ENCODE assay signal across 8 mouse cellular contexts in the genomic region with DNA sequence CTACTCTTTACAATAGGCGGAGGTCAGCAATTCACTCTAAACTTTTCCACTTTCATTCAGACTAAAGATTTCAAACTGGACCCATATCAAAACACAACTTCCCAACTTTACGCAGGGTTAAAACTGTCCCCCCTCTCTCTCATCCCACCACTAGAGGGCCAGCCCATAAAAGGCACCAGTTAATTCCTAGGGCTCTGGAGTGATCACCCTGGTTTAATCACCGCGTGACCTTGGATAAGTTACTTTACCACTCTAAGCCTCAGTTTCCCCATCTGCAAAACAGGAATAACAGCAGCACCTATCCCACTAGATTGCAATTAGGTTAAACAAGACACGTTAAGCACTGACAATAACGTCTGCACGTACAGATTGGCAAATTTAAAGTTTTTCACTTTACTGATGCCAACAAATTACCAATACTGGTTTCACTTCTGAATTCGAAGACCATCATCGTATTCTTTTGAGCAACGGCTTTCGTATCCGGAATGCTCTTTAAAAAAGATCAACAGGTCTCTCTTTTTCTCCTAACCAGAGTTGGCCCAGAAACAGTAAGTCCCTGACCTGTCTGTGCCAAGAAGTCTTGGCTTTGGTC. TPM values are rescaled to one million over a fixed set of nuclear protein-coding genes. Genes with fewer than 3 reads are reported as not detected.
DNase-seq lines count a peak whose midpoint lies in the region; ATAC-seq and TF ChIP-seq lines count a peak whose summit lies in the region.

No protein-coding gene starts in this region.

- peak overlapping the region; percentile 96 for H3K9ac ChIP-seq in liver, embryonic 15.5 days

- peak overlapping the region; percentile 98 for H3K27ac ChIP-seq in heart, embryonic 10.5 days
- H3K27ac ChIP-seq in liver, embryonic 15.5 days (replicated peaks), result peak overlapping the region; percentile 92

- H3K9me3 ChIP-seq in E14TG2a.4 (ENCODE audit: low read length), result no peaks in the 10 kb centered on the region
- no peaks in the 10 kb centered on the region for H3K9me3 ChIP-seq in heart, embryonic 10.5 days
- H3K9me3 ChIP-seq in liver, embryonic 15.5 days (replicated peaks), result no peaks in the 10 kb centered on the region

- H3K4me1 ChIP-seq in E14TG2a.4 (replicated peaks; ENCODE audit: low read depth, low read length), result peaks cover 28% of the 10 kb centered on the region
- peaks cover 18% of the 10 kb centered on the region for H3K4me1 ChIP-seq in heart, embryonic 10.5 days
- peaks cover 26% of the 10 kb centered on the region for H3K4me1 ChIP-seq in liver, embryonic 15.5 days (replicated peaks)

- H3K27me3 ChIP-seq in E14TG2a.4 (ENCODE audit: insufficient read depth, low read length), result no peaks in the 10 kb centered on the region
- H3K27me3 ChIP-seq in heart, embryonic 10.5 days (ENCODE audit: insufficient read depth, poor library complexity, severe bottlenecking), result no peaks in the 10 kb centered on the region
- no peaks in the 10 kb centered on the region for H3K27me3 ChIP-seq in liver, embryonic 15.5 days

- H3K4me3 ChIP-seq in E14TG2a.4 (replicated peaks; ENCODE audit: low read length), result peak overlapping the region; percentile 99
- H3K4me3 ChIP-seq in heart, embryonic 10.5 days, result peak overlapping the region; percentile 100
- H3K4me3 ChIP-seq in liver, embryonic 15.5 days (replicated peaks), result peak overlapping the region; percentile 91

- peak; percentile 53 to 87 for DNase-seq in adrenal gland, adult (ENCODE audit: inconsistent age in 2 of 2, low spot score in 1 of 2)
- DNase-seq in embryo, embryonic 11.5 days (ENCODE audit: low read depth, low spot score), result peak; percentile 47
- DNase-seq in heart, embryonic 10.5 days (ENCODE audit: low spot score), result no peak
- peak; percentile 48 to 68 for DNase-seq in kidney, adult 8-10 months
- peak; percentile 25 to 48 for DNase-seq in natural killer cell, adult 2 months (ENCODE audit: low spot score in 2 of 2)
- DNase-seq in thymus, postnatal 25 days, result peak; percentile 56

- TF ChIP-seq CTCF in E14TG2a.4 (conservative IDR thresholded peaks at IDR 0.05; ENCODE audit: low read length), result peak; percentile 92

- peak overlapping the region; percentile 88 for H3K4me2 ChIP-seq in liver, embryonic 15.5 days

- peaks cover 6% of the 10 kb centered on the region for H3K36me3 ChIP-seq in E14TG2a.4 (ENCODE audit: insufficient read depth, low read length)
- peaks cover 25% of the 10 kb centered on the region for H3K36me3 ChIP-seq in heart, embryonic 10.5 days
- 0 out of 2 replicates have a peak, but pooled peaks cover 16% of the 10 kb centered on the region for H3K36me3 ChIP-seq in liver, embryonic 15.5 days (replicated peaks)

- 7% methylated on average over 12 of the region's 12 CpGs for WGBS in heart, embryonic 10.5 days
- WGBS in liver, embryonic 15.5 days (ENCODE audit: insufficient replicate concordance), result 3% methylated on average over 12 of the region's 12 CpGs

- ATAC-seq in liver, embryonic 15.5 days (ENCODE audit: insufficient read depth), result peak; percentile 54; the same call in 1 of the 2 replicates

RNA-seq across cellular contexts. Expression of a gene that starts 1.0 kb away (rescaled TPM):
- polyA plus RNA-seq in heart, embryonic 10.5 days (2016; fragmentation: Nextera tagmentation; extraction: Ambion mirVana), result 13.6 and 17.2 TPM in 2 replicates
- polyA plus RNA-seq in liver, embryonic 15.5 days (2015; fragmentation: Nextera tagmentation; extraction: Ambion mirVana), result 6.0 and 6.8 TPM in 2 replicates

RNA-seq across cellular contexts. Expression of a gene that starts 25.1 kb away (rescaled TPM):
- polyA plus RNA-seq in heart, embryonic 10.5 days (2016; fragmentation: Nextera tagmentation; extraction: Ambion mirVana), result 8.2 and 12.2 TPM in 2 replicates
- polyA plus RNA-seq in liver, embryonic 15.5 days (2015; fragmentation: Nextera tagmentation; extraction: Ambion mirVana), result 2.5 and 3.5 TPM in 2 replicates

RNA-seq across cellular contexts. Expression of a gene that starts 30.7 kb away (rescaled TPM):
- 71.7 and 72.4 TPM in 2 replicates for polyA plus RNA-seq in heart, embryonic 10.5 days (2016; fragmentation: Nextera tagmentation; extraction: Ambion mirVana)
- 23.0 and 26.7 TPM in 2 replicates for polyA plus RNA-seq in liver, embryonic 15.5 days (2015; fragmentation: Nextera tagmentation; extraction: Ambion mirVana)

RNA-seq across cellular contexts. Expression of a gene that starts 47.8 kb away (rescaled TPM):
- polyA plus RNA-seq in heart, embryonic 10.5 days (2016; fragmentation: Nextera tagmentation; extraction: Ambion mirVana), result 37.1 and 43.0 TPM in 2 replicates
- 10.3 and 12.2 TPM in 2 replicates for polyA plus RNA-seq in liver, embryonic 15.5 days (2015; fragmentation: Nextera tagmentation; extraction: Ambion mirVana)

RNA-seq across cellular contexts. Expression of a gene that starts 52.7 kb away (rescaled TPM):
- 24.0 and 29.4 TPM in 2 replicates for polyA plus RNA-seq in heart, embryonic 10.5 days (2016; fragmentation: Nextera tagmentation; extraction: Ambion mirVana)
- polyA plus RNA-seq in liver, embryonic 15.5 days (2015; fragmentation: Nextera tagmentation; extraction: Ambion mirVana), result 7.3 and 9.5 TPM in 2 replicates
